Mouse (Mus musculus) testis, adult 2 months (tissue): ENCODE results near the gene Kmt5a. TPM values are rescaled to one million over a fixed set of nuclear protein-coding genes. Genes with fewer than 3 reads are reported as not detected.
A peak's percentile ranks its signal among the peaks of the same experiment; 100 is the strongest.

Experiments
- H3K27ac ChIP-seq: fragments of 200-500 bp; 2 replicates; pipeline ENCODE4 v1.5.1; 2012; ENCODE audit warnings: low read depth, low read length; ENCODE audit not compliant: control insufficient read depth, insufficient read depth
- H3K27me3 ChIP-seq: fragments of 200-500 bp; 2 replicates; pipeline ENCODE4 v1.6.1; 2012; ENCODE audit warnings: mild to moderate bottlenecking, low read length, moderate library complexity; ENCODE audit not compliant: control insufficient read depth, insufficient read depth
- H3K36me3 ChIP-seq: fragments of 200-500 bp; 2 replicates; pipeline ENCODE4 v1.6.1; 2012; ENCODE audit warnings: mild to moderate bottlenecking, low read length; ENCODE audit not compliant: control insufficient read depth, insufficient read depth
- H3K4me1 ChIP-seq: fragments of 200-500 bp; 2 replicates; pipeline ENCODE4 v1.6.1; 2012; ENCODE audit warnings: low read length; ENCODE audit not compliant: control insufficient read depth, insufficient read depth
- H3K4me3 ChIP-seq: fragments of 200-500 bp; 2 replicates; pipeline ENCODE4 v1.5.1; 2012; ENCODE audit warnings: low read depth, mild to moderate bottlenecking, low read length, moderate library complexity, mixed read lengths; ENCODE audit not compliant: control insufficient read depth
- CTCF ChIP-seq: fragments of 200-500 bp; IDR thresholded peaks from 2 replicates; pipeline ENCODE4 v1.5.1; 2012; ENCODE audit warnings: low read depth, mild to moderate bottlenecking, inconsistent platforms, low read length, moderate library complexity; ENCODE audit not compliant: control insufficient read depth, insufficient read depth, insufficient replicate concordance
- POLR2A ChIP-seq: fragments of 200-500 bp; IDR thresholded peaks from 2 replicates; pipeline ENCODE4 v1.6.1; 2012; ENCODE audit warnings: low read depth, mild to moderate bottlenecking, inconsistent platforms, low read length, moderate library complexity; ENCODE audit not compliant: control insufficient read depth
- polyA plus RNA-seq: library from polyadenylated mRNA; depleted of rRNA; stranded (reverse); fragments of >200 nt; gene quantifications from 2 replicates; pipeline ENCODE4 v1.2.3, GENCODE M21; 2012

The Kmt5a gene
- polyA plus RNA-seq, 1 experiment: 24.9 TPM

DNA sequence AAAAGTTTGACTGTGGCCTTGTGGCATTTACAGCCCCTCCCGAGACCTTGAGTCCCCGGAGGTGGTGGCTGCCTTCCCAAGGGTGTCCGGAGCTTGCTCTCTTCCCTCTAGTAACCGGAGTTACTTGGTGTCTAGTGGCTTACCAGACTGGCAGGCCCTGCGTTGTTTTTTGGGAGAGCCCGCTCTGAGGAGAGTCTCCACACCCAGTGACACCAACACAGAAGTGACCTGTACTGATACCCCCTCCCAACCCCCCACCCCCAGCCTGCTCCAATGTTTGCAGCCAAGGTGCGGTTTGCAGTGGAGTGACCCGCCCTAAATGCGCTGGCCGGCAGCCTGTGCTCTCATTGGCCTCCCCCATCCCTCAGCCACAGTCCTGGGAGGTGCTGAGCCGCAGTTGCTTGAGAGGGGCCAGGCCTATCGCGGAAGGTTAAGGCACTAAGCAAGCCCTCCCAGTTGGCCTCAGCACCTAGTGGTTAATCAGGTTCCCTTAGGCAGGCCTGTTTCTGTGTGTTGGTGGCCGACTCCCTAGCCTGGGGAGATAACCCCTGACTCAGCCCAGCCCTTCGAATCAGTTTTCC lies 6.7 kb downstream of the Kmt5a start:
- Histone ChIP-seq H3K4me3 (peak overlapping the region; percentile 73), H3K27me3 (no peaks in the 10 kb centered on the region), H3K4me1 (peaks cover 14% of the 10 kb centered on the region), H3K36me3 (peaks cover 6% of the 10 kb centered on the region), H3K27ac (peak overlapping the region; percentile 75)
- TF ChIP-seq CTCF (no peak), POLR2A (no peak)

DNA sequence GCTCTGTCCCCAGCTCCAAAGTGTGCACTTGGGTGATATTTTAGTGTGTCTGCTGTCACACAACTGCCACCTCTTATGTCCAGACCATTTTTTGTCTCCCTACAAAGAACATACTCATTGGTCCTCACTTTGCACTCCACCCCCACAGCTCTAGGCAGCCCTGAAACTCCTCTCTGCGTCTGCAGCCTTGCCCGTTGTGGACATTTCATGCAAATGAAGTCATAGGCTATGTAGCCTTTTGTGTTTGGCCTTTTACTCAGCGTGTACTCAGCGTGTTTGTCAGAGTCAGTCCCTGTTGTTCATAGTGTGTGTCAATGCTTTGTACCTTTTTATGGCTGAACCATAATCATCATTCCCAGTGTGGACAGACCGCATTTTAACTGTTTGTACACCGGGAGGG lies 9.8 kb downstream of the Kmt5a start:
- no peak overlapping the region for H3K27ac ChIP-seq
- peaks cover 6% of the 10 kb centered on the region for H3K36me3 ChIP-seq
- H3K4me3 ChIP-seq: no peak overlapping the region
- H3K27me3 ChIP-seq: no peaks in the 10 kb centered on the region
- TF ChIP-seq CTCF: no peak
- no peak for TF ChIP-seq POLR2A
- peaks cover 13% of the 10 kb centered on the region for H3K4me1 ChIP-seq

DNA sequence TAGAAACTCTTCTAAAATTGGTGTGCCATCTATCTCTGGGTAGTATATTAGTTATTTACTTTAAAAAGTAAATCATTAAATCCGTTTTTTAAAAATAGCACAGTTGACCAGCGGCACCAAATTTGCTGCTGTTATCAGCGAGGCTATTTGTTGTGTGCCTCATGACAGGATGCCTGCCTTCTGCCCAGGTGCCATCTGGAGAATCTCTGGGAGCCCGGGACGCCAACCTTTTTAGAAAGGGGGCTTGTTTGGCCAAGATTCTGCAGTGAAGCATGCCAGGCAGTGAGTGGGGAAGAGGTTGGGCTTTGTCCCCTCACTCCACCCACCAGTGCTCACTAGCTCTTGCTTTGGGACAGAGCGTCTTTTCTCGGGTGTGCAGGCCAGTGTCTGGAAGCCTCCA lies 10.3 kb downstream of the Kmt5a start:
- no peak for TF ChIP-seq POLR2A
- TF ChIP-seq CTCF: no peak
- no peak overlapping the region for H3K4me3 ChIP-seq
- H3K27ac ChIP-seq: no peak overlapping the region
- H3K4me1 ChIP-seq: peaks cover 8% of the 10 kb centered on the region
- peaks cover 6% of the 10 kb centered on the region for H3K36me3 ChIP-seq
- H3K27me3 ChIP-seq: no peaks in the 10 kb centered on the region

DNA sequence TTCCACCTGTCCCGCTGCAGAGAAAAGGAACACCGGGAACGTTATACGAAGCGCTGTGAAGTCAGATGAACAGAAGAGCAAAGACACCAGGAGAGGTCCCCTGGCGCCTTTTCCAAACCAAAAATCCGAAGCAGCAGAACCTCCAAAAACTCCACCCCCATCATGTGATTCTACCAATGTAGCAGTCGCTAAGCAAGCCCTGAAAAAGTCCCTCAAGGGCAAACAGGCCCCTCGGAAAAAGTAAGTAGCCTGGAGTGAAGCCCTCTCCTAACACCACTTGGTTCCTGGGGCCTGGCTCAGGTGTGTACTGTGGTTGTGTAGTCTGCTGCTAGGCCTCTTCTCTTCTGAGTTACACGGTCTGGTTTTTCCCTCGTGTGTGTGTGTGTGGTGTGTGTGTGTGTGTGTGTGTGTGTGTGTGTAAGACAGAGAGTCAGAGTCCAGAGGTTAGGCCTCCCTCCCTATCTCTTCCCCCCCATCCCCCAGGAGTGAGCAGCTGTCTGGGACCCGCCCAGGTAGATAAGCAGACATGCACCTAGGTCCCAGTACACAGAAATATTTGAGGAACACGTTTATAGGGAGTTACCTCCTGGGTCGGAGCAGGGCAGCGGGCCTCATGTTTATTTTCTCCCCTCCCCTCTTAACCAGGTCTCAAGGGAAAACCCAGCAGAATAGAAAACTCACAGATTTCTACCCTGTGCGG lies 11.1 kb downstream of the Kmt5a start:
- Histone ChIP-seq H3K4me3 (no peak overlapping the region), H3K4me1 (peaks cover 8% of the 10 kb centered on the region), H3K27ac (no peak overlapping the region), H3K36me3 (peaks cover 6% of the 10 kb centered on the region), H3K27me3 (no peaks in the 10 kb centered on the region)
- TF ChIP-seq CTCF (no peak), POLR2A (no peak)

DNA sequence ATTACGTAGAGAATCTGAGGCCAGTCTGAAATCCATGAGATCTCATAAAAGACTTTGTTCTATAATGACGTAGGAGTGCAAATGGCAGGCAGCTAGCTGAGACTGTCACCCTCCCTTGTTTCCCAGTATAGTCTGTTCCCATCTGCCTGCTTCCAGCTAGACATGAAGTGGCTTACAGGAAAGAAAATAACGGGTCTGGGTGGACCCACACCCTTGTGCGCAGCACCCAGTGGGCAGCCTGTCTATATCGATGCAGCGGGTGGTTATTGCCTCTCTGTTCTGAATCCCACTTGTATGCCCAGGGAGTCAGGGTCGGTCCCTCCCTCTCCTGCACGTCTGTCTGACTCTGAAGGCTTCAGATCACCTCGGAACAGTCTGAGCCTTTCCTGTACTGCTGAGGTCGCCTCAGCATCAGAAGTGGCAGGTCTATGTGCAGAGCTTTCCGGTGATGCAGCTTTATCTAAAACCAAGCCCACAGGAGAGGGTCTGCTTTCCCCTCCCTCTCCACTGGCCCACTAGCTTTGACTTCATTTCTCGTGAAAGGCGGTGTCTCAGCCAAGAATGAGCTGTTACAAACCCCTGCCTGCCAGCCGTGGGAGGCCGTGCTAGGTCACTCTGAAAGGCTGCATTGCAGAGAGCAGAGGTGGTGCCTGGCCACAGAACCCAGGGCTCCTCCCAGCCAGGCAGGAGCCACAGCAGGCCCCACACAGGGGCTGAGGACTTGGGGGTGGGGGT lies 12.9 kb downstream of the Kmt5a start:
- no peak overlapping the region for H3K4me3 ChIP-seq
- no peaks in the 10 kb centered on the region for H3K4me1 ChIP-seq
- no peaks in the 10 kb centered on the region for H3K27me3 ChIP-seq
- no peak overlapping the region for H3K27ac ChIP-seq
- TF ChIP-seq POLR2A: no peak
- TF ChIP-seq CTCF: no peak
- peaks cover 6% of the 10 kb centered on the region for H3K36me3 ChIP-seq

DNA sequence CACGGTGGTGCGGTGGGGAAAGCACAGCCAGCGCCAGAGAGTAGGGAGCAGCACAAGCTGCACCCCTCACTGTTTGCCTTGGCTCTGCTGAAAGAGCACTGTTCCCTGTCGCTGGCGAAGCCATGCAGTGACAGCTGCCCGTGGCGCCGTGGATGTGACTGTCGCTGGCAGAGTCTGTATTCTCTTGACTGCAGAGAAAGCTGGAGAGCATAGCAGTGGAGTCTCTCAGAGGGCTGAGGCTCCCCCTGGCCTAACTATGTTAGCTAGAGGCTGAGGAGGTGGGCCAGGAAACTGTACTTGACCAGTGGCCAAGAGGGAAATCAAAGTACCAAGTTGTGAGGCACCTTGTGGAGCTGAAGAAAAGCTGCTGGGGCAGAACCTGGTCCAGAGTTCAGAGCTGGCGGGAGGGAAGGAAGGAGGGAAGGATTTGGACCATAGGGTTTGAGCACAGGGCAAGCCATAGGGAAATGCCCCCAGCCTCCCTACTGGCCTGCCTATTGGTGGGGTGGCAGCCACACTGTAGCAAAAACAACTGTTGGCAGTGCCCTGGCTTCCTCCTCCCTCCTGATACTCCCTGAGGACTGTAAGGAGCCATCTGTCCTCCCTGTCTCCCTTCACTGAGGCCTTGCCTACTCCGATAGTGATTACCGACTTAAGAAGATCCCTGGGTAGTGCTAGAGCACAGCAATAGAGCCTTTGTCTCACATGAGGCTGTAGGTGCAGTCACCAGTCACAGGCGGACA lies 13.8 kb downstream of the Kmt5a start:
- no peak for TF ChIP-seq POLR2A
- Histone ChIP-seq H3K27me3 (no peaks in the 10 kb centered on the region), H3K4me3 (no peak overlapping the region), H3K4me1 (no peaks in the 10 kb centered on the region), H3K27ac (peak overlapping the region; percentile 42), H3K36me3 (peaks cover 2% of the 10 kb centered on the region)

DNA sequence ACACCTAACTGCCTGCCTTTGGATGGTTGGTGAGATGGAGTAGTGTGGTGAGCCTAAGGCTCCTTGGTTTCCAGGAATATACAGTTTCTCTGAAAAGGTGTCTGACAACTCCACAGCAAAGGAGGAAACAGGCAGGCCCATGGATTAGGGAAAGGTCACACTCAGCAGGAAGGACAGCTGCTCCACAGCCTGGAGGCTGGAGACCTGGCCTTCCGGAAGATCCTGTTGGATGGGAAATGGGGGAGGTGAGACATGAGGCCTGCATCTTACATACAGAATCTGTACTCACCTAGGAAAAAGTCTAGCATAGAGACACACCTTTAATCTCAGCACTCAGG lies 14.3 kb downstream of the Kmt5a start:
- no peak for TF ChIP-seq CTCF
- no peak for TF ChIP-seq POLR2A
- peaks cover 2% of the 10 kb centered on the region for H3K36me3 ChIP-seq
- H3K4me3 ChIP-seq: no peak overlapping the region
- H3K27me3 ChIP-seq: no peaks in the 10 kb centered on the region
- no peaks in the 10 kb centered on the region for H3K4me1 ChIP-seq
- H3K27ac ChIP-seq: peak overlapping the region; percentile 33
